Mouse (Mus musculus) E14TG2a.4 (cell line): ENCODE measurements at regions not wholly inside any gene's neighbourhood (a gene's known extent, or its start where the extent isn't known, plus 50 kb on each side); places are given as distances from the start of the nearest gene placed in this dataset.

Experiments used
- CTCF ChIP-seq: conservative IDR thresholded peaks from 2 replicates; pipeline ENCODE4 v1.5.1; 2014; ENCODE audit warnings: low read length
- POU5F1 ChIP-seq: IDR thresholded peaks from 2 replicates; pipeline ENCODE4 v1.6.1; 2014; ENCODE audit warnings: low read length, borderline replicate concordance

DNA sequence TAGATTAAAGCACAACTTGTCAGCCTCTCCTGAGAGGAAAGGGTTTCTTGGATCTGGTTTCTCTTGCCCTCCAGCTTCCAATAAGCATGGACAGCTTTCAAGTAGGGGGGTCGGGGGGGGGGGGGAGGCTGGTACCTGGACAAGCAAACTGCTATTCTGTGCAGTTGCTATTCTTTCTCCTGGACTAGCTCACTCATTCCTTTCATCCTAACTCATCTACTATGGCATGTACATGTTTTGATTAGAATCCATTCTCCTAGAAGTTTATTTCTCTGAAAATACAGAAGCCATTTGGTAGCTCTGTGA lies 650.5 kb downstream of the Gsdmc2 start:
- TF ChIP-seq CTCF (no peak), POU5F1 (no peak)
